Mouse (Mus musculus) thymus, adult 18-20 months (tissue): Measurements from ENCODE around the gene Dab2.

Experiments
- DNase-seq, 2 experiments: peaks; one replicate each; pipeline ENCODE4 v3.0.0; 2022; ENCODE audit warnings: mixed read lengths in 2 of 2

Gene Dab2

GRCm38 (mm10) chr15:6326011-6326410, 26.4 kb downstream of the Dab2 start:
- no peak for DNase-seq

DNA sequence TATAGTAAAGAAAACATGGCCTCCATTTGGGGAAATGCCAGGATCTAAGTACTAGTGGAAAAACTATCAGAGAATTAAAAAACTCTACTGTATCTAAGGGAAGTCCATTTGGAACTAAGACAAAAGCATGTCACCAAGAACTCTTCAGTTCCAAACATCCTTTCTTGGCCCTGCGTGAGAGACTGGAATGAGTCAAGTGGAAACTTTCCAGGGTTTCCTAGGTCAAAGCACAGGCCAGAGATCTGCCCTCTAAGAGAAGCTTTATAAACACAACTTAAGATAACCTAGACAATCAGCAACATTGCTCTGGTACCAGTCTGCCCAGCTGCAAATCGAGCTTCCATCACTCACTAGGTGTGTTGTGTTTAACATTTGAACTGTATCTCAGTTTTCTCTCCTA, 31.8 kb downstream of the Dab2 start:
- DNase-seq = no peak

GRCm38 (mm10) chr15:6334664-6335206, 35.1 kb downstream of the Dab2 start:
- no peak for DNase-seq

- DNase-seq = no peak
Measured at GRCm38 (mm10) chr15:6339767-6340166, 40.2 kb downstream of the Dab2 start.

- no peak for DNase-seq
Measured at GRCm38 (mm10) chr15:6340347-6340746, 40.8 kb downstream of the Dab2 start.

DNA sequence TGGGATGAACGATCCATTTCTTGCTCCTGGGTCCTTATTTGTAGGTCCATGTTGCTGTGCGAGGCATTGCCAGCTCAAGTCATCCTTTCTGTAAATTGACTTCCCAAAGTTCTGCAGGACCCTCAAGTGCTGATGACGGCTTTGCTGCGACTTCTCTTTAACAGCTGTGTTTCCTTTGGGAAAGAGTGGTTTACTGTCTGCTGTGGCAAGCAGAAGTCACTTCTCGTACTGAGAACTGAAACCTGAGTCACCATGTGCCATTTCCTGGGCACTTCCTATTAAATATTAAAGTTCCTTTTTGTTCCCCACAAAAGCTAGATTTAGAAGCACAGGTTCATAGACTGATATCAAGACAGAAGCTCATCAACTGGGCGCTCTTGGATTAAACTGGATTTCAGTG, 41.8 kb downstream of the Dab2 start:
- no peak for DNase-seq

DNA sequence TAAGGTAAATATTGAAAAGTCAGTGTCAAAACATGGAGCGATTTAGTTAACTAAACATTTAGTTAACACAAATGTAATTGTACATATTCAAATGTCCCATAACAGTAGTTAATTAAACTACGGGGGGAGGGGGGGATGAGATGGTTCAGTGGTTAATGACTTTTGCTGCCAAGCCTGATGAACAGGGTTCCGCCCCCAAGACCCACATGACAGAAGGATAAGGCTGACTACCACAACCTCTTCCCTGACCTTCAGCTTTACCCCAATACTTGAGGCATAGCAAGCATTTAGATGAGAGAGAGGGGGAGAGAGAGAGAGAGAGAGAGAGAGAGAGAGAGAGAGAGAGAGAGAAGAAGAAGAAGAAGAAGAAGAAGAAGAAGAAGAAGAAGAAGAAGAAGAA, 54.3 kb downstream of the Dab2 start:
- DNase-seq = no peak

DNA sequence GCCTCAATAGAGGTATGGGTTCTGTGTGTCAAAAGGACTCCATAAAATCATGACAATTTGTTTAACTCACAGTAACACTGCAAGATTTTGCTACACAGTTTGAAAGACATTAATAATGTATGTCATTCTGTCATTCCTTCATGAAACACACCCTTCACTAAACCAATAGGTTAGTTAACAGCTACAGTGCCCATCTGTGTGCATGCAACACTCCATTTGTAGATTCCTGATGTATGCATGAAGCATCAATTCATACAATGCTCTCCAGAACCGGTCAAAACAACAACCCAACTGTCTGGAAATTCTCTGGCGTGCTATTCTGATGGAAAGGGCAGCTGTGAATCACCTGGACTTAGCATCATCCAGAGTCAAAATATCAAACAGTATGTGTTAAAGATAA, 60.3 kb downstream of the Dab2 start:
- DNase-seq = no peak

DNA sequence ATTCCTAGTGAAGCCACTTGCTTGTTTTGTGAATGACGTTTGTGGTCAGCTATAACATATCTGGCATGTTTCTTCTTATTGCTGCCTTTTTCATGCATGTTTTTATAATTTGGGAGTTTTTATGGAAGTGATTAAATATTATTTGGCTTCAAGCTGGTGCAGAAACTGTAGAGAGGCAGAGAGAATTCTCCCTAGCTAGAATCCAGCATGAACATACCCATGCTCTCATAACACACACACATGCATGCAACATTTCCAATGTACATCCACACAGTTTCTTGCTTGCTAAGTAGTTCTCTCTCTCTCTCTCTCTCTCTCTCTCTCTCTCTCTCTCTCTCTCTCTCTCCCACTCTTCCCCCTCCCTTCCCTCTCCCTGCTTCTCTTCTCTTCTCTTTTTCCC, 70.4 kb downstream of the Dab2 start:
- DNase-seq = no peak

DNA sequence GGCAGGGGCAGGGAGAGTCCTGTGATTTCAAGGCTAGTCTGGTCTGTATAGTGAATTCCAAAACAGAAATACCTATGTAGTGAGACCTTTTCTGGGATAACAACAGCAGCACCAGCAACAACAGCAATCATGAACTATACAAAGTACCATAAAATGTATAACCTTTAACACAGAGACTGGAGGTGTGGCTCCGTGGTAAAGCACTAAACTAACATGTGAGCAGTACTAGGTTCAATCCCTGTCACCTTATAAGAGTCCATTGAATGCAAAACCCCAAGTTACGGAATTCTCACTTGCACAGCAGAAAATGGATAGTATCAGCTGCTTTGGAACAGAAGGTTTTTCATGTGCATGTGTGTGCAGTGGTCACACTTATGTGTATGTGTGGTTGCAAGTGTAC, 71.9 kb downstream of the Dab2 start:
- no peak for DNase-seq

- DNase-seq = no peak
Measured at GRCm38 (mm10) chr15:6375016-6375415, 75.4 kb downstream of the Dab2 start.

DNA sequence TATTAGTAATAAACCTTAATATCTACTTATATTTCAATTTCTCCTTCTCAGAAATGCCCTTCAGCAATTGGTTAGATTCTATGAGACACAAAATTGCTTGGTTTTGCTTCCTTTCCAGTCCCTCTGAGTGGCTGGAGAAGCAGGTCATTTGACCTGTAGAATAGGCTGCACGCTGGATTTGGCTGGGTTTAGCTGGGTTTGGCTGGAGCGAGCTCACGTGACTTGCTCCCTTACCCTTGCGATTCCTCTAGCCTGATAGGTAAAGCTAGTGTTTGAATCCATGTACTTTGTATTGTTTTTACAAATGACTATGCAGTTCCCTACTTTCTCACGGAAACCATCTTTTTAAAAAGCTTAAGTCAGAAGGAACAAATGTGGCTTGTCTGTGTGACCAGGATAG, 76.4 kb downstream of the Dab2 start:
- DNase-seq = no peak

DNA sequence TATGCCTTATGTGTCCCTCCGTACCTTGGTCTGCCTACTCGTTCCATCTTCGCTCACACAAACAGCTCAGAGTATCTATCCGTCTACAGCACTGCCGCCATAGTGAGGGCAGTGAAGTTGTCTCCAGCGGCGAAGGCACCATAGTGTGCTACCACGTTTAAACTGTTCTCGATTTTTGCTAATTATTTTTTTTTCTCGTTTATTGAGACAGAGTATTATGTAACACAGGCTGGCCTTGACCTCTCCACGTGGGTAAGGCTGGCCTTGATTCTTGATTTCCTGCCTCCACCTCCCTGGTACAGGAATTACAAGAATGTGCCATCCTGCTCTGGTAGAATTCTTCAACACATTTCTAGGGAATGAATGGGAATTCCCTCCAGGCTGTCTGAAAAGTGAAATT, 77.2 kb downstream of the Dab2 start:
- no peak for DNase-seq

- DNase-seq = no peak
Measured at GRCm38 (mm10) chr15:6384027-6384426, 84.4 kb downstream of the Dab2 start.

GRCm38 (mm10) chr15:6385241-6385640, 85.7 kb downstream of the Dab2 start:
- DNase-seq = no peak

GRCm38 (mm10) chr15:6386159-6386951, 86.8 kb downstream of the Dab2 start:
- peak; percentile 26 to 27 for DNase-seq

GRCm38 (mm10) chr15:6386961-6387728, 87.6 kb downstream of the Dab2 start:
- DNase-seq = no peak

DNA sequence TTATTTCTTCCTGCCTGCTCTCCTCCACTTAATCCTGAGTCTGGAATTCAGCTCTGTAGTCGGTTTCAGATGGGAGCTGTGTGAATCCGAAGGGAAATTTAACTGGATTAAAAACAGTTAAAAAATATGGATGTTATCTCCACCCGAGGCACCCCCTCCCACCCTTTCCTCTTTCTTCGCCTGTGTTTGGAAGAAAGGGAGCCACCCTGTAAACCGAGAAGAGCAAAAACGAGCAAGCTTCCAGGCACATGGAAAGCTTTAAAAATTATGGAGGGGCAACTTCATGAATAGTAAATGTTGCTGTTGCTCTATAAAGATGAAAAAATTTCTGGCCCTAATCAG, 88.1 kb downstream of the Dab2 start:
- no peak for DNase-seq

GRCm38 (mm10) chr15:6388146-6388545, 88.6 kb downstream of the Dab2 start:
- no peak for DNase-seq

DNA sequence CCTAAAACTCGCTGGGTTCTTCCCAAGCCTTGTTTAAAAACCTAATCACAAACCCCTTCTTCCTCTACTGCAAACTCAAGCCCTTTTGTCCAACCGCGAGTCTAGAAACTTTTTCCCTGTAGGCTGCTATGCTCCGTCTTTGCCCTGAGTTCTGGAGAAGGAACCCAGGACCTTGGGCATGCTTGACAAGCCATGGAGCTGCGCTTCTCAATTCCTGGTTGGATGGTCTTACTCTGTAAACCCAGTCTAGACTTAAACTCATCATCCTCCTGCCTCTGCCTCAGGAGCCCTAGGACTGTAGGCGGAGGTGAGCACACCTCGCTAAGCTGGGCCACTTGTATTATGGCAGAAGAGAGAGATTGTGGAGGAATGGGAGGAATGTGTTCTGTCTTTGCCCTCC, 89.0 kb downstream of the Dab2 start:
- no peak for DNase-seq

DNA sequence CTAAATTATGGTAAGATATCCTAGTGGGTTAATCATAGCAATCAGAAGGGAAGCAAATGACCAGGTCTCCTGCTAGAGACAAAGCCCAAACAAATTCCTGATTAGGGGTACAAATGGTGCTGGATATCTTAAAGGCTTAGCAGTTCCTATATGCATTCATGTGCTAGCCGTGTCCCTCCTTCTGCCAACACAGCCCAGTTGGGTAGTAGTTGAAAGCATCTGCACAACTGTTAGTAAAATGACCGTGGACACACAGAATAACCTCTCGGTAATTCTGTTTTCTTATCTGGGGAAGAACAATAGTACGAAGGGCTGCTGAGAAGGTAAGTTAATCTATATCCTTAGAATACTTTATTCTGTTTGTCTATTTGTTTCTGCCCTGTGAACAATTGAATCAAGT, 90.5 kb downstream of the Dab2 start:
- no peak for DNase-seq

DNA sequence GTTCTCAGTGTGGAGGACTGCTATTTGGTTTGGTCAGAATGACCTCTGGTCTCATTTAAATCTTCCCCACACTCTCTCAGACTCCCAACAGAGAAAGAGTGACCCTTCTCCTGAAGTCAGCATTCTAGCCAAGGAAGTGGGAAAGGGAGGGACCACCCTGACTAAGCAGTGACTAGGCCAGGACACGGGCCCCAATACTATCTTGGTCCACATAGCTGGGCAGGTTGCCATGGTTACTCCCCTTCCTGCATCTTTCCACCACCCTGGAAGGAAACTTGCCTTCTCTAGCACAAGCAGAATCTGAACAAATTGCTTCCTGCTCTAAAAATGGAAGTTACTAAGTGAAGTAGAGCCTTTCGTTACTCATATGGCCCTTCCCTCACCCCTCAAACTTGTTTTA, 91.1 kb downstream of the Dab2 start:
- DNase-seq = no peak

- no peak for DNase-seq
Measured at GRCm38 (mm10) chr15:6391886-6392285, 92.3 kb downstream of the Dab2 start.

DNA sequence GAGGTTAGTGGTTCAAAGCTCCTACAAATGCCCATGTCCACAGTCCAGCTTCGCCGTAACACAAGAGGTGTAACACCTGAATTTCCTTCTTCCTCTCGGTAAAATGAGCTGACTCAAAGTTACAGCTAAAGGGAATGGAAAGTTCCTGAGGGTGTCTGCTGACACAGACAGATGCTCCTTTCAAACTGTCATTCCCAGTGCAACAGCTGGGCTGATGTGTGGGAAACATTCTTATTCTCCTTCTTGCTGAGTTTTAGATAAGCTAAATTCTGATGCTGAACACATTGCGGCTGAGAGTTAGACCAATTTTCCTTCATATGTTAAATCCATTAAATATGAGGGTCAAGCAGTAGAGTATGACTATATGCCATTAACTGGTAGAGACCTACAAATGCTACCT, 94.0 kb downstream of the Dab2 start:
- no peak for DNase-seq
